Mouse (Mus musculus) embryonic facial prominence, embryonic 10.5 days (tissue): ENCODE results near the gene Anxa8. TPM values are rescaled to one million over a fixed set of nuclear protein-coding genes. Genes with fewer than 3 reads are reported as not detected.

Source experiments
- DNase-seq: peaks from one replicate; pipeline ENCODE4 v3.0.0-alpha.2; 2017; ENCODE audit warnings: low spot score
- H3K27ac ChIP-seq: fragments of 300-500 bp; sonication (generic); replicated peaks from 2 replicates; pipeline ENCODE4 v1.5.1; 2016; ENCODE audit warnings: mild to moderate bottlenecking
- H3K27me3 ChIP-seq: fragments of 300-500 bp; sonication (generic); replicated peaks from 2 replicates; pipeline ENCODE4 v1.6.1; 2016; ENCODE audit warnings: low read depth, mild to moderate bottlenecking; ENCODE audit not compliant: poor library complexity, severe bottlenecking
- H3K36me3 ChIP-seq: fragments of 300-500 bp; sonication (generic); replicated peaks from 2 replicates; pipeline ENCODE4 v1.6.1; 2016; ENCODE audit warnings: mild to moderate bottlenecking, moderate library complexity
- H3K4me1 ChIP-seq: fragments of 300-500 bp; sonication (generic); 2 replicates; pipeline ENCODE4 v1.6.1; 2016
- H3K4me3 ChIP-seq: fragments of 300-500 bp; sonication (generic); 2 replicates; pipeline ENCODE4 v1.5.1; 2016; ENCODE audit warnings: mild to moderate bottlenecking, moderate library complexity
- H3K9me3 ChIP-seq: fragments of 300-500 bp; sonication (generic); 2 replicates; pipeline ENCODE4 v1.6.1; 2016; ENCODE audit warnings: mild to moderate bottlenecking
- WGBS: fragments of 180-500 bp; shearing (Covaris S2); methylation state at CpG from one replicate; pipeline ENCODE4 v1.1.7; 2016; 5-methylcytosine and 5-hydroxymethylcytosine counted together
- polyA plus RNA-seq: library from polyadenylated mRNA; unstranded; fragments of >200 nt; fragmentation: Nextera tagmentation; extraction: Ambion mirVana; gene quantifications from 2 replicates; pipeline ENCODE4 v1.2.1, GENCODE M21; 2016

Anxa8 gene
- polyA plus RNA-seq, 1 experiment from 2014 or later: 3.6 TPM

DNA sequence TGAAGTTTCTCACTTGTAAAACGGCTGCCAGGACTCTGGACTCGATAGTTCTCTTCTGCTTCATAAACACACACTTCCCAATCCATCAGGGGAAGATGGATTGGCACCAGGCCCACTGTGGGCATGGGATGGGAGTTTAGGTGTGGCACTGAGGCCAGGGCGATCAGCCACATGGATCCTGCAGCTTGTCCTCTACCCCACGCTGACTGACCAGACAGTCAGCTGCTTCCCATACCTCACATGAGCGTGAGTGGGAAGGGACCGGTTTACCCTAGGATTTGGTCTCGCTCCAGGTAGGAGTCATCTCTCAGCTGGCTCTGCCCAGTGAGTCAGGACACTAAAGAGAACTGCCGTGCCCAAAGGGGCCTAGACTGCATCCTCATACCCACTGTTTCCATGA lies 4.0 kb downstream of the Anxa8 start:
- H3K27me3 ChIP-seq: no peaks in the 10 kb centered on the region; the same call in 1 of the 2 replicates
- no peaks in the 10 kb centered on the region for H3K4me1 ChIP-seq
- H3K27ac ChIP-seq: no peak overlapping the region
- WGBS: 94% methylated on average over 8 of the region's 8 CpGs
- H3K4me3 ChIP-seq: no peak overlapping the region
- no peak for DNase-seq
- no peaks in the 10 kb centered on the region for H3K36me3 ChIP-seq
- no peaks in the 10 kb centered on the region for H3K9me3 ChIP-seq

DNA sequence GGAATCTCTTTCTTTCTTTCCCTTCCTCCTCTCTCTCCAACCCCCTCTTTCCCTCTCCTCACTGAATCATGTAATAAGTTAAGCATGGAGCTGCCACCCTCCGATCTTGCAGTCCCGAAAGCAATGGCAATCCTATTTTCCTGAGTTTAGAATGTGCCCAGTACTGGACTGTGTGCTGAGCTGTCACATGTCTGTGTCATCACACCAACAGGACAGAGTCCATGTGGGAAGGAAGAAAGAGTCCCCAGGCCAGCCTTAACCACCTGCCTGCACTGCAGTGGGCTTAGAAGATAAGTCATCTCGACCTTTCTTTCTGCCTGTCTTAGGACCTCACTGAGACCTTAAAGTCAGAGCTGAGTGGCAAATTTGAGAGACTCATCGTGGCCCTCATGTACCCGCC lies 5.7 kb downstream of the Anxa8 start:
- no peak for DNase-seq
- Histone ChIP-seq H3K27ac (no peak overlapping the region), H3K4me3 (no peak overlapping the region), H3K9me3 (no peaks in the 10 kb centered on the region), H3K27me3 (no peaks in the 10 kb centered on the region; the same call in 1 of the 2 replicates), H3K36me3 (no peaks in the 10 kb centered on the region), H3K4me1 (no peaks in the 10 kb centered on the region)
- WGBS: 92% methylated on average over 5 of the region's 5 CpGs

DNA sequence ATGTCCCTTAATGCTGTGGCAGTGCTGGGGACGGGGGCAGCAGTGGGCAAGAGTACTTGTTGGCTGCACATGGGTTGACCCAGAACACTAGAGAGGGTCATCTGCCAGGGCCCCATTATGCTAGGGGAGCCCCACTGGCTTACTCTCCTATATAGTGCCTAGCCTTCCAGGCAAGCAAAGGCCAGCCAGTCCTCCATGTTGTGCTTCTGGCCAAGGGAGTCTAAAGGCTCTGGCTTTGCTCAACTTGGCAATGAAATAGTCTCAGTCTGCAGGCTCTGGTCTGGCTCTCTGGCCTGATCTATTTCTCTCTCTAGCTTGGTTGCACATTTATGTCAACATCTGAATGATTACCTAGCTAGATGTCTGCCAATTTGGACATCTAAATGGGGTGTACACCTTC lies 7.1 kb downstream of the Anxa8 start:
- WGBS: 78% methylated on average over 1 of the region's 1 CpGs
- DNase-seq: no peak
- no peaks in the 10 kb centered on the region for H3K9me3 ChIP-seq
- no peak overlapping the region for H3K4me3 ChIP-seq
- H3K4me1 ChIP-seq: no peaks in the 10 kb centered on the region
- H3K27ac ChIP-seq: no peak overlapping the region
- no peaks in the 10 kb centered on the region for H3K36me3 ChIP-seq
- H3K27me3 ChIP-seq: no peaks in the 10 kb centered on the region

DNA sequence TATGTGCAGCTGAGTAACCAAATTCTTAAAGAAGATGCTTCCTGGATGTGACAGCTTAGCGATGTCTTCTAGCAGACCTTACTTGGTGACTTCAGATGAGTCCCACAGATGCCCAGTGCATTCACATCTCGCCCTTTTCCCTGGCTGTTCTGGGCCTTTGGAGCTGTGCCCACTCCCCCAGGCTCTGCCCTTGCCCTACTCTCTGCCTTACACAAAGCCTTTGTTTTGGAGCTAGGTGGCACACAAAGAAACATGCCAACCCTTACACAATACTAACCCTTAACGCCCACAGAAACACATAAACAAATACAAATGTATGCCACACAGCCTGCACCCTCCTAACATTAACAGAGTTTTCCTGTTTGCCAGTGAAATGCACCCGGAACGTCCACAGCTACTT lies 10.4 kb downstream of the Anxa8 start:
- H3K4me3 ChIP-seq: no peak overlapping the region
- 83% methylated on average over 5 of the region's 5 CpGs for WGBS

DNA sequence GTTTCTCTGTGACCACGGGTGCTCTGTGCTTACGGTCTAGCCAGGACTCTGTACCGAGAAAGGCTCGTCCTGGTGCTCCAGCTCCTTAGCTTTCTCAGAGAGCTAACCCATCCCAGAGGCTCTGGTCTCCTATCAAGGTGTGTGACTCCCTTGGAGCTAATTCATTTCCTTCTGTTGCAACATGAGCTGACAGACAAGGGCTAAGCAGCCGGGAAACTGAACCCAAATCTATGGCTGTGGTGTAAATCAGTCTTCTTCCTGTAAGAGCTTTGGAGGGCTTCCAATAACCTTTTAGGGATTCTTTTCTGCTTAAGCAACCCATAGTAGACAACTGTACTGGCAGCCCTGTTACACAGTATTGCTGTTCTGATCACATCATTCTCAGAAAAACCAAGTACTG lies 16.8 kb downstream of the Anxa8 start, which contains the start of gene A630023A22Rik:
A630023A22Rik (minus strand) TSS at position 154 of the 400 bp plus-strand sequence.
- 81% methylated on average over 5 of the region's 5 CpGs for WGBS
- DNase-seq: no peak
- Histone ChIP-seq H3K27me3 (no peaks in the 10 kb centered on the region), H3K9me3 (no peaks in the 10 kb centered on the region), H3K4me1 (no peaks in the 10 kb centered on the region), H3K36me3 (no peaks in the 10 kb centered on the region), H3K27ac (no peak within 1 kb of the TSS), H3K4me3 (no peak within 1 kb of the TSS)

More for the DNA sequence above, 10.4 kb downstream of the Anxa8 start:
- H3K4me1 ChIP-seq: no peaks in the 10 kb centered on the region
- no peak for DNase-seq
- H3K27ac ChIP-seq: no peak overlapping the region
- no peaks in the 10 kb centered on the region for H3K9me3 ChIP-seq
- H3K36me3 ChIP-seq: no peaks in the 10 kb centered on the region
- H3K27me3 ChIP-seq: no peaks in the 10 kb centered on the region

DNA sequence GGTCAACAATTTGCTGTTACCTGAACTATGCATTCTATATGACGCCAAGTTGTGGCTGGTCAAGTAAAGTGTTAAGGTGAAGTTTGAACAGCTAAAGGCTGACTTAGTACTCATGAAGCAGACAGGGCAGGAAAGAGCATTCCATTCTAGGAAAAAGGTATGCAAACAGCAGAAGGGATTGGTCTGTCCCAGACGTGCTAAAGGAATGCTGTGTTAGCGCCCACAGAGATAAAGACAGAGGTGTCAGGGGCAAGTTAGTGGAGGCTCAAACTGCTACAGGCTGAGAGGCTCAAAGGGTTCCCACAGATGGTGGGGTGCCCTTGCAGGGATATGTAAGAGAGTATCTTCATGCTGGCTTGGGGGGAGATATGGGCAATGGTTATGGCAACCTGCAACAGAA lies 18.1 kb downstream of the Anxa8 start:
- no peaks in the 10 kb centered on the region for H3K36me3 ChIP-seq
- no peaks in the 10 kb centered on the region for H3K9me3 ChIP-seq
- DNase-seq: no peak
- no peaks in the 10 kb centered on the region for H3K27me3 ChIP-seq
- 81% methylated on average over 3 of the region's 3 CpGs for WGBS
- no peak overlapping the region for H3K27ac ChIP-seq
- no peaks in the 10 kb centered on the region for H3K4me1 ChIP-seq
- H3K4me3 ChIP-seq: no peak overlapping the region

DNA sequence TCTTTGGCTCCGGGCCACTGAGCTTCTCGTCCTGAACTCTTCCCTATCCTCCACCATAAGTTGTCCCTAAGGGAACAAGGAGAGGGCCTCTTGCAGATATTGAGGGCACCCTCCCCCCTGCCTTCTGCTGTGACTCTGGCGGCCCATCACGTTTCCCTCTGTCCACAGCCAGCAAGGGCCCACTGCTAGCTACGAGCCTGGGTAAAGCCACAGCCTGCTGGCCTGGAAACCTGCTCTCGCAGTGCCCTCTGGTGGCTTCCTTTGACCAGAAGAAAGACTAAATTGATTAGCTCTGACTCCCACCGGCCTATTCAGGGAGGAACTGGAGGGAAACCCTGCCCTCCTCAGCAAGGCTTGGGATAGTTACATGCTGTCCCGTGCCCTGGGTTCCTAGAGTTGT lies 19.1 kb downstream of the Anxa8 start:
- Histone ChIP-seq H3K36me3 (no peaks in the 10 kb centered on the region), H3K9me3 (no peaks in the 10 kb centered on the region), H3K27me3 (no peaks in the 10 kb centered on the region), H3K4me1 (no peaks in the 10 kb centered on the region), H3K27ac (no peak overlapping the region), H3K4me3 (no peak overlapping the region)
- 27% methylated on average over 8 of the region's 8 CpGs for WGBS
- peak; percentile 66 for DNase-seq

DNA sequence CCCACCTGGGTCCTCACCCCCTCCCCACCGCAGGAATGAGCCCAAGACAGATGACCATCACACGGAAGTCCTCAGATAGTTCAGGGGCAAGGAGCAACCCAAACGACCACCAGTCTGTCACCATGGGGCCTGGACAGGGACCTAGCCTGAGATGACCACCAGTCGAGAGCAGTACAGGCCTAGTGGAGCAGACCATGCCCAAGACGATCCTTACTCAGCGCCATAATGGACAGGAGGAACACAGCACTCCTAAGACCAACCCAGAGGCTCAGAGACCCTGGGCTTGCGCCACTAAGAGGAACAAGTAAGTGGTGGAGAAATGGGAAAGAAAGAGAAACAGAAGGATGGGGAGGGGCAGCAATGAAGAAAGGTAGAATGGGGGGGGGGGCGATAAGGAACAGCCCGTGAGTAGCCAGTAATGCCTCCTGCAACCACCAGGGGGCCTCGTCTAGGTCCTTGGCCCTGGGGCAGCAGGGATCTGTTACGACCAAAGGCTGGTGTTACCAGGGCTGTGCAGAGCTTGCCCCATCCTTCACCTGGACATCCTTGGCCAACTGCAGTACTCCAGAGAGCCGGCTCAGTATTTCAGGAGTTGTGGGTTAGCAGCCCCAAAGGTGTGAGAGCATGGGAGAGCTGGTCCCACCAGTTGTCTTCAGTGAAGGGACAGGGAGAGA lies 20.7 kb downstream of the Anxa8 start:
- Histone ChIP-seq H3K27ac (no peak overlapping the region), H3K9me3 (no peaks in the 10 kb centered on the region), H3K27me3 (no peaks in the 10 kb centered on the region), H3K4me1 (no peaks in the 10 kb centered on the region), H3K4me3 (no peak overlapping the region), H3K36me3 (no peaks in the 10 kb centered on the region)
- DNase-seq: peak; percentile 46
- 60% methylated on average over 11 of the region's 12 CpGs for WGBS

DNA sequence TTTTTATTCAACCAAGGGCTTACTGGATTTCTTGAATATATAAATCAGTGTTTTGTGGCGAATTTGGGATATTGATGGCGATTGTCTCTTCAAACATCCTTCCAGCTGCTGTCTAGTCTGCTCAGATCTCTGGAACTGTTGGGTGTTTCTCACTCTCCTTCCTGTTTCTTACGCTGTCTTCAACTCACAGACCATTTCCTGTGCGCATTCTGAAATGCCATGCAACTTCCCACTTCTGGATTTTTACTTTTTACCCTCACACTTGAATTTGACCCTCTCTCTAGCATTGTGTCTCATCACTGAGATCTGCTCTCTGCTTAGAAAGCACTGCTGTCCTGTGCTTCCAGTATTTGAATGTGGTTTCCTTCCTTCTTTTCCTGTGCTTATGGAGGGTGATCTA lies 21.8 kb downstream of the Anxa8 start:
- Histone ChIP-seq H3K27ac (no peak overlapping the region), H3K36me3 (no peaks in the 10 kb centered on the region), H3K27me3 (no peaks in the 10 kb centered on the region), H3K9me3 (no peaks in the 10 kb centered on the region), H3K4me1 (no peaks in the 10 kb centered on the region), H3K4me3 (no peak overlapping the region)
- 82% methylated on average over 4 of the region's 4 CpGs for WGBS
- no peak for DNase-seq

DNA sequence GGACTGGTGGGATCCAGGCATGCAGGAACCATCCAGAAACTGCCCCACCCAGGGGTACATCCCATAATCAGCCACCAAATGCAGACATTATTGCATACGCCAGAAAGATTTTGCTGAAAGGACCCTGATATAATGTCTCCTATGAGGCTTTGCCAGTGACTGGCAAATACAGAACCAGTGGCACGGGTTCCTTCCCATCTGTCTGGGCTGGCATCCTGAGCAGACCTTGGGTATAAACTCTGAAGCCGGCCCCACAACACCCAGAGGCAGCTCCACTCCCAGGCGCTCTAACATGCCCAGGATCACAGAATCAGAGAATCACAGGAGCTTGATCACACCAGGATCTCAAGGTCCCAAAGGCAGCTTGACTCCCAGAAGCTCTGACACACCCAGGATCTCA lies 28.5 kb downstream of the Anxa8 start:
- no peak overlapping the region for H3K4me3 ChIP-seq
- H3K4me1 ChIP-seq: no peaks in the 10 kb centered on the region
- no peaks in the 10 kb centered on the region for H3K36me3 ChIP-seq
- H3K27me3 ChIP-seq: no peaks in the 10 kb centered on the region
- no peak for DNase-seq
- H3K27ac ChIP-seq: no peak overlapping the region
- WGBS: 79% methylated on average over 4 of the region's 4 CpGs
- H3K9me3 ChIP-seq: no peaks in the 10 kb centered on the region

DNA sequence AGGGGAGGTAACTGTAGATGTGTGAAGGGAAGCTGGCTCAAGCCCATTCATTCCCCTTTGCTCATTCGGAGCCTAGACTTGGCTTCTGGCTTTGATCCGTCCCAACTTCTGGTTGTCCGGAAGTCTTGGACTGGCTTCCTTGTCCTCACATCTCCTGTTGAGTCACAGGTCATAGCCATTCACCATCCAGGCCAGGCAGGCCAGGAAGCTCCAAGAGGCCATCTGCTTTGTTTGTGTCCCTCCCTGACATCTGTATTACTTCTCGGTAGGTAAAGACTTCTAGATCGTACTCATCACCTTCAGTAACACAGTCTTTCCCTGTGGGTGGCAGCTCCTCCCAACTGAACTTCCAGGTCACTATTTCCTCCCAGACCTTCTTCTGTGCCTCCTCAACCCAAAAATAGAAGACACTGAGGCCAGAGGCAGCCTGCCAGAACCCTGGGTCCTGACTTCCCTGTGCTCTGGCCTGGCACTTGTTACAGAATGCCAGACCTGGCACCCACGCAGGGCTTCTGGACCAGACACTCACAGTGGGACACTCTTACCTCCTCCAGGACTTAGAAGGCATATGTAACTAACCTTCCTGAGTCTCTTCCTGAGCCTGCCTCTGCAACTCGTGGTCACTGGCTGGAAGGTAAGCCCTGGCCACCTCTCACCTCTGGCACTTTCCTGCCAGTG lies 33.4 kb downstream of the Anxa8 start:
- H3K9me3 ChIP-seq: no peaks in the 10 kb centered on the region
- H3K27me3 ChIP-seq: no peaks in the 10 kb centered on the region
- no peak for DNase-seq
- H3K36me3 ChIP-seq: no peaks in the 10 kb centered on the region
- WGBS: 81% methylated on average over 7 of the region's 7 CpGs
- no peak overlapping the region for H3K4me3 ChIP-seq
- no peaks in the 10 kb centered on the region for H3K4me1 ChIP-seq
- H3K27ac ChIP-seq: no peak overlapping the region

DNA sequence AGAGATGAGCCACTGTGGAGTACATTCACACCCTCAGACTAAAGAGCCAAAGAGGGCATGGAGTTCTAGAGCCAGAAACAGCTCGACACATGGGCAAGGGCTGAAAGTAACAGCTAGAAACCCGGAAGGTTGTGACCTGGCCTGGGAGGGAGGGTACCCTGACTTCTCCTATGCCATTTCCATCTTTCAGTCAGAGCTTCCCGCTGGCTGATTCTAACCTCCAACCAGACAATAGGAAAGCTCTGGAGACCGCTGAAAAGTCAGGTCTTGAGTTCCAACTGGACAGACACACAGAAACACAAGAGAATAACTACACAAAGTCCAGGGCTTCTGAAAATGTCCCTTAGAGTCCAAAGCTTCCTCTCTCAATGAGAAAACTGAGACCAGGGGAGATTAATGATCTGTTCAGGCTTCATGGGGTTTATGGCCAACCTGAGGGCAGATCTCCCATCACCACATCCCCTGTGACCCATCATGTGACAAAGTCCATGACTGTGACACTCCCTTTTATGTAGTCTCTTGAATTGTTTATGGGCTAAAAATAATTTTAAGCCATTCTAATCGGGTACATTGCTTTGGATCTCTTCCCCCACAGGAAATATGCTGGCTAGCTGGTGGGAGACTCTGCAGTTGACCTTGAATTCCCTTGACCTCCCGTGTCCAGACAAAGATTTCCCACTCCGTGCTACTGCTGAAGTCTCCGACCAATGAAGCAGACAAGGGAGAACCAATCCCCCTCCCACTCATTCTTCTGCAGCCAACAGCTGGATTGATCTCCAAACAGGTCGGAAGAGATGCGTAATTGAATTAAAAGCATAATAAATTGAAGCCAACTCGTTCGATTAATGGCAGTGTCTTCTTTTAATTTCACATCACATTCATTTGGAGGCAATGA lies 34.5 kb downstream of the Anxa8 start:
- Histone ChIP-seq H3K4me1 (no peaks in the 10 kb centered on the region), H3K27ac (no peak overlapping the region), H3K4me3 (no peak overlapping the region), H3K27me3 (no peaks in the 10 kb centered on the region), H3K9me3 (no peaks in the 10 kb centered on the region), H3K36me3 (no peaks in the 10 kb centered on the region)
- WGBS: 86% methylated on average over 12 of the region's 12 CpGs
- DNase-seq: no peak
